11 mouse cellular contexts compared by ENCODE assay signal in genomic region chr9:13616383-13617009, GRCm38 (mm10).
DNase-seq lines count a peak whose midpoint lies in the region; ATAC-seq and TF ChIP-seq lines count a peak whose summit lies in the region.
"Had no signal": no experiment of that assay in that cellular context is flagged by ENCODE, and none has a peak within 500 bp of the region (broad histone marks: within the 10 kb centered on the region; RNA-seq: fewer than 3 reads in every experiment).

No protein-coding gene starts in this region.

- peak overlapping the region; percentile 36; the same call in 1 of the 2 replicates for H3K27ac ChIP-seq in kidney, postnatal 0 days
- H3K27ac ChIP-seq in embryonic facial prominence, embryonic 12.5 days: peak overlapping the region; percentile 74
- H3K27ac ChIP-seq in limb, embryonic 14.5 days (replicated peaks; ENCODE audit: low read depth, low read length): peak overlapping the region; percentile 3; the same call in 1 of the 2 replicates
- no peak overlapping the region for H3K27ac ChIP-seq in forebrain, embryonic 12.5 days
- H3K27ac ChIP-seq: liver, embryonic 12.5 days had no signal

- no peaks in the 10 kb centered on the region for H3K27me3 ChIP-seq in kidney, postnatal 0 days (ENCODE audit: insufficient read depth, low read length)
- H3K27me3 ChIP-seq in embryonic facial prominence, embryonic 12.5 days: no peaks in the 10 kb centered on the region
- H3K27me3 ChIP-seq in limb, embryonic 14.5 days (ENCODE audit: control insufficient read depth, insufficient read depth, low read length): no peaks in the 10 kb centered on the region
- no peaks in the 10 kb centered on the region for H3K27me3 ChIP-seq in forebrain, embryonic 12.5 days
- H3K27me3 ChIP-seq: liver, embryonic 12.5 days had no signal

- 42% methylated on average over 5 of the region's 5 CpGs for WGBS in kidney, postnatal 0 days
- WGBS in embryonic facial prominence, embryonic 12.5 days: 39% methylated on average over 5 of the region's 5 CpGs
- 36% methylated on average over 5 of the region's 5 CpGs for WGBS in limb, embryonic 14.5 days
- 35% methylated on average over 5 of the region's 5 CpGs for WGBS in forebrain, embryonic 12.5 days

- no peak for TF ChIP-seq POLR2A in limb, embryonic 14.5 days (IDR thresholded peaks at IDR 0.05; ENCODE audit: borderline replicate concordance, extremely low read depth, insufficient read depth, insufficient read length)

- H3K4me2 ChIP-seq in kidney, postnatal 0 days (ENCODE audit: low read length): no peak overlapping the region
- no peak overlapping the region for H3K4me2 ChIP-seq in embryonic facial prominence, embryonic 12.5 days (replicated peaks)
- no peak overlapping the region for H3K4me2 ChIP-seq in limb, embryonic 14.5 days (replicated peaks; ENCODE audit: low read depth, low read length, severe bottlenecking)
- H3K4me2 ChIP-seq in forebrain, embryonic 12.5 days: no peak overlapping the region
- H3K4me2 ChIP-seq: liver, embryonic 12.5 days had no signal

- H3K4me3 ChIP-seq in kidney, postnatal 0 days (replicated peaks; ENCODE audit: low read depth, low read length): no peak overlapping the region
- no peak overlapping the region for H3K4me3 ChIP-seq in embryonic facial prominence, embryonic 12.5 days
- H3K4me3 ChIP-seq in limb, embryonic 14.5 days (replicated peaks; ENCODE audit: low read length): no peak overlapping the region
- no peak overlapping the region for H3K4me3 ChIP-seq in forebrain, embryonic 12.5 days (replicated peaks)
- H3K4me3 ChIP-seq: liver, embryonic 12.5 days had no signal

- H3K9ac ChIP-seq in kidney, postnatal 0 days (ENCODE audit: low read depth, low read length): no peak overlapping the region
- no peak overlapping the region for H3K9ac ChIP-seq in embryonic facial prominence, embryonic 12.5 days
- no peak overlapping the region for H3K9ac ChIP-seq in limb, embryonic 14.5 days (ENCODE audit: low read depth, low read length, severe bottlenecking)
- H3K9ac ChIP-seq in forebrain, embryonic 12.5 days: no peak overlapping the region
- H3K9ac ChIP-seq: liver, embryonic 12.5 days had no signal

- ATAC-seq in kidney, postnatal 0 days (replicated peaks; ENCODE audit: low FRiP score, low read depth): no peak
- no peak for ATAC-seq in embryonic facial prominence, embryonic 12.5 days (ENCODE audit: insufficient number of reproducible peaks, insufficient read depth, low FRiP score, low TSS enrichment)
- ATAC-seq in limb, embryonic 14.5 days (ENCODE audit: low FRiP score, low read depth): no peak
- no peak for ATAC-seq in forebrain, embryonic 12.5 days (ENCODE audit: low FRiP score)
- ATAC-seq: liver, embryonic 12.5 days had no signal

- H3K4me1 ChIP-seq in kidney, postnatal 0 days (replicated peaks; ENCODE audit: insufficient read depth, low read length): 0 out of 2 replicates have a peak, but pooled peaks cover 10% of the 10 kb centered on the region
- H3K4me1 ChIP-seq in embryonic facial prominence, embryonic 12.5 days: peaks cover 34% of the 10 kb centered on the region
- H3K4me1 ChIP-seq in limb, embryonic 14.5 days (ENCODE audit: control insufficient read depth, insufficient read depth, low read length): peaks cover 21% of the 10 kb centered on the region
- peaks cover 20% of the 10 kb centered on the region for H3K4me1 ChIP-seq in forebrain, embryonic 12.5 days
- H3K4me1 ChIP-seq: liver, embryonic 12.5 days had no signal

- H3K36me3 ChIP-seq in kidney, postnatal 0 days (ENCODE audit: insufficient read depth, low read length): 0 out of 2 replicates have a peak, but pooled peaks cover 4% of the 10 kb centered on the region
- H3K36me3 ChIP-seq in embryonic facial prominence, embryonic 12.5 days: 0 out of 2 replicates have a peak, but pooled peaks cover 6% of the 10 kb centered on the region
- H3K36me3 ChIP-seq in limb, embryonic 14.5 days (ENCODE audit: control insufficient read depth, insufficient read depth, low read length): peaks cover 9% of the 10 kb centered on the region; the same call in 1 of the 2 replicates
- H3K36me3 ChIP-seq in forebrain, embryonic 12.5 days (replicated peaks): peaks cover 9% of the 10 kb centered on the region
- H3K36me3 ChIP-seq: liver, embryonic 12.5 days had no signal

- no peaks in the 10 kb centered on the region for H3K9me3 ChIP-seq in kidney, postnatal 0 days (replicated peaks; ENCODE audit: low read length)
- no peaks in the 10 kb centered on the region for H3K9me3 ChIP-seq in embryonic facial prominence, embryonic 12.5 days
- H3K9me3 ChIP-seq in limb, embryonic 14.5 days (ENCODE audit: control insufficient read depth, low read length): no peaks in the 10 kb centered on the region
- no peaks in the 10 kb centered on the region for H3K9me3 ChIP-seq in forebrain, embryonic 12.5 days
- H3K9me3 ChIP-seq: liver, embryonic 12.5 days had no signal

- DNase-seq in embryo, embryonic 10.5 days (ENCODE audit: low spot score): peak; percentile 18
- no peak for DNase-seq in embryo, embryonic 10 days (ENCODE audit: low spot score)
- DNase-seq in kidney, postnatal 0 days (ENCODE audit: low spot score): peak; percentile 32
- no peak for DNase-seq in kidney, adult 18-20 months
- DNase-seq in limb, embryonic 14.5 days (ENCODE audit: low spot score): peak; percentile 45
- no peak for DNase-seq in heart, adult 18-20 months
- DNase-seq: B cell, adult 2 months; cerebellum, postnatal 25 days had no signal

- no peak for TF ChIP-seq CTCF in kidney, postnatal 0 days (IDR thresholded peaks at IDR 0.05; ENCODE audit: low read depth)

Comparison
In these comparisons a context has a peak if more than half of its experiments do, and no peak if none do; other contexts are left out.
1. DNase-seq: peak in embryo, embryonic 10.5 days (single experiment), kidney, postnatal 0 days (single experiment) and limb, embryonic 14.5 days (single experiment); none in embryo, embryonic 10 days (single experiment), kidney, adult 18-20 months (single experiment) and heart, adult 18-20 months (0 of 2).